Mouse (Mus musculus) brain, embryonic 14.5 days (tissue): Measurements from ENCODE around the gene Cdc42ep1.
"Not testable (repeated sequence)": the region's sequence is repeated elsewhere in the genome, so short reads cannot be mapped to it uniquely, and the experiment has no call there.

Experiments used
- CTCF ChIP-seq: fragments of 200-500 bp; IDR thresholded peaks from 2 replicates; pipeline ENCODE4 v1.5.1; 2012; ENCODE audit warnings: inconsistent platforms, mild to moderate bottlenecking, moderate library complexity, borderline replicate concordance; ENCODE audit not compliant: insufficient read depth, insufficient read length; ENCODE audit errors: extremely low read depth
- POLR2A ChIP-seq: fragments of 200-500 bp; IDR thresholded peaks from 2 replicates; pipeline ENCODE4 v1.6.1; 2012; ENCODE audit warnings: mild to moderate bottlenecking, inconsistent platforms, borderline replicate concordance; ENCODE audit not compliant: poor library complexity, insufficient read depth, insufficient read length, severe bottlenecking; ENCODE audit errors: extremely low read depth

- TF ChIP-seq CTCF, POLR2A: not testable (repeated sequence)
Observed at GRCm38 (mm10) chr15:78878792-78879516, 36.5 kb downstream of the Cdc42ep1 start.
